ENCODE assay signal across 8 mouse cellular contexts in the genomic region with DNA sequence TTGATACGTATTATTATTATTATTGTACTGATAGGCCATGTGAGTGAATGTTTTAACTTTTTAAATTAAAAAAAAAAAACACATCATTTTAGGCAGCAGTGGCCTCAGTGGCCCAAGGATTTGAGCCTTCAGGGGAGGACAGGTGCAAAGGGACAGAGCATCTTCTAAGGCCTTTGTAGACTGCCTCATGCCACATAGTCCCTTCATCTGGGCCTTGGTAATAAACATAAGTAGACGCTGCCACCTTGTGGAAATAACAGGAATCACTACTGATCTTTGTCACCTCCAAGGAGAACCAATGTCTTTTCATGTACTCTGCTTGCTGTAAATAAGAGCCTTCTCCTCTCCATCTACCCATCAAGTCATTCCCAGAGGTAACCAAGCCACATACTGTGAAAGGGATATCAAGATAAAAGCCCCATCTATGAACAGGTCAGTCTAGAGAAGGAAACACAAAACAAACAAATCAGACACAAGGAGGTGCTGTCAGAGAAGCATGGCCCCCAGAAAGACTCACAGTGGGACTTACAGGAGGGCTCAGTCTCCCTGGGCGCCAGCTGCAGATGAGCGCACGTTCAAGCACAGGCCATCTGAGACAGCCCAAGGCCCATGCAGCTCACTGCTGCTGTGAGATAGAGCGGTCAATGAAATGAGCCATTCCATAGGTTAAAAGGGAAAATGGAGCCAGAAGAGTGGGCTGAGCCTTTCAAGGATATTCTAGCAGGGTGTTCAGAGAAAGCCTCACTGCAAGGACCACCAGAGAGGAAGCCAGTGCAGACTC. TPM values are rescaled to one million over a fixed set of nuclear protein-coding genes. Genes with fewer than 3 reads are reported as not detected.
DNase-seq lines count a peak whose midpoint lies in the region; ATAC-seq and TF ChIP-seq lines count a peak whose summit lies in the region.

No protein-coding gene starts in this region.

- no peak overlapping the region for H3K9ac ChIP-seq in ES-Bruce4 (ENCODE audit: low read depth, poor library complexity, severe bottlenecking)
- no peak overlapping the region for H3K9ac ChIP-seq in neural tube, embryonic 11.5 days (ENCODE audit: low read length)

- no peaks in the 10 kb centered on the region for H3K36me3 ChIP-seq in ES-Bruce4 (ENCODE audit: control insufficient read depth, insufficient read depth, low read length, poor library complexity, severe bottlenecking)
- no peaks in the 10 kb centered on the region for H3K36me3 ChIP-seq in neural tube, embryonic 11.5 days (ENCODE audit: control insufficient read depth, insufficient read depth, low read length)

- peak; percentile 18 for TF ChIP-seq CTCF in ES-Bruce4 (IDR thresholded peaks at IDR 0.05; ENCODE audit: low read depth, low read length)

- no peaks in the 10 kb centered on the region for H3K27me3 ChIP-seq in ES-Bruce4 (ENCODE audit: control insufficient read depth, insufficient read depth, low read length, poor library complexity, severe bottlenecking)
- H3K27me3 ChIP-seq in neural tube, embryonic 11.5 days (ENCODE audit: control insufficient read depth, insufficient read depth, low read length), result no peaks in the 10 kb centered on the region

- intact Hi-C loops in heart, postnatal 10 days (cut with DNase I), result loop anchor here (1.0 to 2.0 kb wide), 2 partner anchors 1084 to 1120 kb away; no protein-coding TSS in a partner anchor

- peak; percentile 53 for ATAC-seq in neural tube, embryonic 11.5 days (ENCODE audit: insufficient read depth, low FRiP score, low TSS enrichment)

- TF ChIP-seq POLR2A in ES-Bruce4 (IDR thresholded peaks at IDR 0.05; ENCODE audit: insufficient read depth, low read length), result no peak

- H3K4me3 ChIP-seq in ES-Bruce4 (ENCODE audit: low read depth, low read length), result no peak overlapping the region
- H3K4me3 ChIP-seq in neural tube, embryonic 11.5 days (ENCODE audit: low read depth, low read length), result no peak overlapping the region

- WGBS in neural tube, embryonic 11.5 days, result 60% methylated on average over 6 of the region's 6 CpGs

- TF ChIP-seq EP300 in ES-Bruce4 (IDR thresholded peaks at IDR 0.05; ENCODE audit: insufficient read depth, low read depth, low read length), result no peak

- DNase-seq in heart, adult 8-10 months (ENCODE audit: low spot score), result peak; percentile 47
- no peak for DNase-seq in heart, adult 11 months
- peak; percentile 35 for DNase-seq in cerebellum, adult 9-11 months
- peak; percentile 59 to 65 for DNase-seq in heart, postnatal 10 days
- DNase-seq in layer of hippocampus, postnatal 14 days (ENCODE audit: low spot score in 2 of 2), result peak; percentile 49 to 81
- peak; percentile 40 for DNase-seq in neural tube, embryonic 11.5 days (ENCODE audit: low spot score)
- no peak for DNase-seq in thymus, postnatal 4 days

- H3K27ac ChIP-seq in ES-Bruce4 (ENCODE audit: insufficient read depth, low read length), result no peak overlapping the region
- H3K27ac ChIP-seq in neural tube, embryonic 11.5 days (ENCODE audit: low read depth, low read length), result no peak overlapping the region

- H3K9me3 ChIP-seq in ES-Bruce4 (replicated peaks; ENCODE audit: control insufficient read depth, insufficient read depth, low read length, poor library complexity, severe bottlenecking), result no peaks in the 10 kb centered on the region
- no peaks in the 10 kb centered on the region for H3K9me3 ChIP-seq in neural tube, embryonic 11.5 days (ENCODE audit: control insufficient read depth, low read length)

- H3K4me2 ChIP-seq in neural tube, embryonic 11.5 days (ENCODE audit: low read depth), result no peak overlapping the region

- no peaks in the 10 kb centered on the region for H3K4me1 ChIP-seq in ES-Bruce4 (ENCODE audit: control insufficient read depth, insufficient read depth, low read length)
- H3K4me1 ChIP-seq in neural tube, embryonic 11.5 days (ENCODE audit: control insufficient read depth, insufficient read depth, low read length), result no peaks in the 10 kb centered on the region

RNA-seq across cellular contexts. Expression of a gene that starts 30.0 kb away (rescaled TPM):
- 1 to 10 TPM in 1 of 4 experiments, under 1 TPM in 3; 0.19 to 1.2 (median 0.36) TPM for total RNA-seq in heart, adult 8-10 months (2022)
- 4.5 and 5.0 TPM in 2 replicates for polyA plus RNA-seq in ES-Bruce4 (2011; ENCODE audit: insufficient read depth, insufficient read length, low read depth, missing spikeins)
- total RNA-seq in heart, postnatal 10 days (2021), result 1 to 10 TPM in 1 of 2 experiments, under 1 TPM in 1; 0.67 to 1.9 TPM
- total RNA-seq in layer of hippocampus, postnatal 14 days (2021), result 1 to 10 TPM in 1 of 2 experiments, under 1 TPM in 1; 0.62 to 1.4 TPM
- polyA plus RNA-seq in neural tube, embryonic 11.5 days (2014; fragmentation: Nextera tagmentation; extraction: Ambion mirVana), result 3.1 and 3.8 TPM in 2 replicates

RNA-seq across cellular contexts. Expression of a gene that starts 42.8 kb away (rescaled TPM):
- under 1 TPM in 1 of 4 experiments, not detected in 3; 0.13 TPM for total RNA-seq in heart, adult 8-10 months (2022)
- polyA plus RNA-seq in ES-Bruce4 (2011; ENCODE audit: insufficient read depth, insufficient read length, low read depth, missing spikeins), result not detected in 2 replicates
- not detected for total RNA-seq in heart, postnatal 10 days (2021)
- total RNA-seq in layer of hippocampus, postnatal 14 days (2021), result 100 to 1,000 TPM; 257 to 260 TPM
- polyA plus RNA-seq in neural tube, embryonic 11.5 days (2014; fragmentation: Nextera tagmentation; extraction: Ambion mirVana), result 5.9 and 7.2 TPM in 2 replicates

Comparison
In these comparisons a context has a peak if more than half of its experiments do, and no peak if none do; other contexts are left out.
1. DNase-seq: peak in heart, adult 8-10 months (single experiment), cerebellum, adult 9-11 months (single experiment), heart, postnatal 10 days (2 of 2), layer of hippocampus, postnatal 14 days (2 of 2) and neural tube, embryonic 11.5 days (single experiment); none in heart, adult 11 months (single experiment) and thymus, postnatal 4 days (single experiment).
2. RNA of a gene that starts 42.8 kb away (total RNA-seq): 257 to 260 TPM in layer of hippocampus, postnatal 14 days; 0.13 TPM in heart, adult 8-10 months and not detected in heart, postnatal 10 days; every median in the first group is over 100 times any median in the second.